Mouse (Mus musculus): Measurements from ENCODE around the gene Macf1. TPM values are rescaled to one million over a fixed set of nuclear protein-coding genes. Genes with fewer than 3 reads are reported as not detected.
"Not testable (repeated sequence)": the region's sequence is repeated elsewhere in the genome, so short reads cannot be mapped to it uniquely, and the experiment has no call there.

Gene Macf1
- polyA plus RNA-seq, 1 experiment from 2014 or later: 37.1 TPM

DNA sequence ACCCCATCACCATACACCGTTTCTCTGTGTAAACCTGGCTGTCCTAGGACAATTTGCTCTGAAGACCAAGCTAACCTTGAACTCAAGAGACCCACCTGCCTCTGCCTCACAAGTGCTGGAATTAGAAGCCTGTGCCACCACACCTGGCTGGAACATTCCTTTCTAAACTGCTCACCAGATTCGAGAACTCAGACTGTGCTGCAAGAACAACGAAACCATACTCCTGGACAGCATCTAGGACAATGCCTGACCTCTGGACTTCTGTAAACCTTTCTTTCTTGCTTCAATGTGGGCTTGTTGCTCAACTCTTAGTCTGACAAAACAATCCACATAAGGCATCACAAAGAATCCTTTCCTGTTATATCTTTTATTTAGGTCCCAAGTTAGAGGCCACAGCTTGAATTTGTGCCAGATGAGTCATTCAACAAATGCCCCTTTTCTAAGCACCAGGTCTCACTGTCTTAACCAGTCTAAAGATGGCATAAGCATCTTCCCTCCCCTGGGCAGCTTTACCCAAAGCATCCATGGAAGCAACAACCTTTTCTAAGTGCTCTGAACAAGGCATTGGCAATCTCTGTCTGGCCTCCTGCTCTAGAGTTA lies 38.8 kb downstream of the Macf1 start:
- Histone ChIP-seq H3K9me3 (ENCODE audit: low read length) (no peaks in the 10 kb centered on the region), H3K36me3 (ENCODE audit: insufficient read depth, low read length) (0 out of 2 replicates have a peak, but pooled peaks cover 3% of the 10 kb centered on the region), H3K4me3 (ENCODE audit: low read length) (no peak overlapping the region), H3K4me1 (ENCODE audit: insufficient read depth, low read length) (0 out of 2 replicates have a peak, but pooled peaks cover 10% of the 10 kb centered on the region), H3K27ac (ENCODE audit: low read length) (no peak overlapping the region), H3K27me3 (ENCODE audit: insufficient read depth, low read length) (no peaks in the 10 kb centered on the region), H3K9ac (replicated peaks; ENCODE audit: low read length) (no peak overlapping the region), H3K4me2 (replicated peaks; ENCODE audit: low read depth, low read length) (no peak overlapping the region)
- ATAC-seq (ENCODE audit: low FRiP score, low TSS enrichment): no peak
- 89% methylated on average over 3 of the region's 3 CpGs for WGBS

- Histone ChIP-seq H3K27me3 (ENCODE audit: insufficient read depth, low read length) (no peaks in the 10 kb centered on the region), H3K4me2 (replicated peaks; ENCODE audit: low read depth, low read length) (no peak overlapping the region), H3K4me3 (ENCODE audit: low read length) (no peak overlapping the region), H3K27ac (ENCODE audit: low read length) (no peak overlapping the region), H3K9me3 (ENCODE audit: low read length) (no peaks in the 10 kb centered on the region), H3K4me1 (ENCODE audit: insufficient read depth, low read length) (0 out of 2 replicates have a peak, but pooled peaks cover 10% of the 10 kb centered on the region), H3K36me3 (ENCODE audit: insufficient read depth, low read length) (no peaks in the 10 kb centered on the region), H3K9ac (replicated peaks; ENCODE audit: low read length) (no peak overlapping the region)
- 75% methylated on average over 6 of the region's 6 CpGs for WGBS
- ATAC-seq (ENCODE audit: low FRiP score, low TSS enrichment): no peak
Observed at GRCm38 (mm10) chr4:123643561-123643960, 40.6 kb downstream of the Macf1 start.

- no peaks in the 10 kb centered on the region for H3K9me3 ChIP-seq (ENCODE audit: low read length)
- no peak overlapping the region for H3K27ac ChIP-seq (ENCODE audit: low read length)
- WGBS: 64% methylated on average over 5 of the region's 5 CpGs
- H3K4me3 ChIP-seq (ENCODE audit: low read length): no peak overlapping the region
- ATAC-seq (ENCODE audit: low FRiP score, low TSS enrichment): no peak
- no peaks in the 10 kb centered on the region for H3K27me3 ChIP-seq (ENCODE audit: insufficient read depth, low read length)
- H3K9ac ChIP-seq (replicated peaks; ENCODE audit: low read length): no peak overlapping the region
- H3K4me2 ChIP-seq (replicated peaks; ENCODE audit: low read depth, low read length): no peak overlapping the region
- H3K36me3 ChIP-seq (ENCODE audit: insufficient read depth, low read length): no peaks in the 10 kb centered on the region
- 0 out of 2 replicates have a peak, but pooled peaks cover 10% of the 10 kb centered on the region for H3K4me1 ChIP-seq (ENCODE audit: insufficient read depth, low read length)
Observed at GRCm38 (mm10) chr4:123642877-123643276, 41.3 kb downstream of the Macf1 start.

DNA sequence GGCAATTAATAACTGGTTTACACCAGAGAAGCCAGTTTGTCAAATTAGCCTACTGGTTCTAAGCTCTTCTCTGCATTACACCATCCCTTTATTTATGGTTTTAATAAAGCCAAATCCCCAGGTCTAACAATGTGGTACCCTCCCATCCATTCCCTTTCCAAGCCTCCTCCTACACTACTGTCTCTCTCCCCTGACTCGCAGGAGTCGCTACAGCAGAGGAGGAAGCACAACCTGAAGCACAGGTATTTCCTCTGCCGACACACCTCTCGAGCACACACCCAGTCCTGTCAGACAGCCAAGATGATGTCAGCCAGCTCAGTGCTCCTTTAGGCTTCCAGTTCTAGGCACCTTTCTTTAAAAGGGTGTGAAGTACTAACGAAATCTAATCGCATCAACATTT lies 47.0 kb downstream of the Macf1 start:
- 83% methylated on average over 6 of the region's 6 CpGs for WGBS
- no peaks in the 10 kb centered on the region for H3K27me3 ChIP-seq (ENCODE audit: insufficient read depth, low read length)
- ATAC-seq (ENCODE audit: low FRiP score, low TSS enrichment): no peak
- no peak overlapping the region for H3K27ac ChIP-seq (ENCODE audit: low read length)
- H3K9me3 ChIP-seq (ENCODE audit: low read length): no peaks in the 10 kb centered on the region
- H3K4me1 ChIP-seq (ENCODE audit: insufficient read depth, low read length): peaks cover 10% of the 10 kb centered on the region; the same call in 1 of the 2 replicates
- H3K9ac ChIP-seq (replicated peaks; ENCODE audit: low read length): no peak overlapping the region
- no peak overlapping the region for H3K4me2 ChIP-seq (replicated peaks; ENCODE audit: low read depth, low read length)
- H3K4me3 ChIP-seq (ENCODE audit: low read length): no peak overlapping the region
- H3K36me3 ChIP-seq (ENCODE audit: insufficient read depth, low read length): no peaks in the 10 kb centered on the region

GRCm38 (mm10) chr4:123635428-123635827 lies 48.7 kb downstream of the Macf1 start:
- Histone ChIP-seq H3K9me3 (ENCODE audit: low read length) (no peaks in the 10 kb centered on the region), H3K27me3 (ENCODE audit: insufficient read depth, low read length) (no peaks in the 10 kb centered on the region), H3K36me3 (ENCODE audit: insufficient read depth, low read length) (no peaks in the 10 kb centered on the region), H3K4me2 (replicated peaks; ENCODE audit: low read depth, low read length) (no peak overlapping the region), H3K4me3 (ENCODE audit: low read length) (no peak overlapping the region), H3K27ac (ENCODE audit: low read length) (peak overlapping the region; percentile 27; the same call in 1 of the 2 replicates), H3K4me1 (ENCODE audit: insufficient read depth, low read length) (peaks cover 10% of the 10 kb centered on the region; the same call in 1 of the 2 replicates), H3K9ac (replicated peaks; ENCODE audit: low read length) (no peak overlapping the region)
- 20% methylated on average over 1 of the region's 1 CpGs for WGBS
- no peak for ATAC-seq (ENCODE audit: low FRiP score, low TSS enrichment)

DNA sequence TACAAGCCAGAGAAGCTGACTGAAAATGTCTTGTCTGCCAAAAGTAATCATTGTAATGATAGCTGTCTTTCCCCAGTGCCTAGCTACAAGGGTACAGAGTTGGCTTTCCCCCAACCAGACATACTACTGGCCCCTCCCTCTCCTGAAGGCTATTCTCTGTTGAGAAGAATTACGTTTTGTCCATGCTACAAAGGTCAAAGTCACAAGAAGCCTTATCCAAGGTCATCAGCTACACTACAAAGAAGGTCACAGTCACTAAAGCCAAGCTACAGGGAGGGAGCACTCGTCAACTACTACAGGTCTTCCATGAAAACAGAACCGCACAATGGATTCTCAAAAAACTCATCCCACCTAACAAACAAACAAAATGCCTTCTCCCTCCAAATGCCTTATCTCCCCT lies 49.7 kb downstream of the Macf1 start:
- Histone ChIP-seq H3K4me3 (ENCODE audit: low read length) (no peak overlapping the region), H3K27ac (ENCODE audit: low read length) (peak overlapping the region; percentile 48), H3K9me3 (ENCODE audit: low read length) (no peaks in the 10 kb centered on the region), H3K9ac (replicated peaks; ENCODE audit: low read length) (no peak overlapping the region), H3K4me2 (replicated peaks; ENCODE audit: low read depth, low read length) (no peak overlapping the region), H3K36me3 (ENCODE audit: insufficient read depth, low read length) (no peaks in the 10 kb centered on the region), H3K27me3 (ENCODE audit: insufficient read depth, low read length) (no peaks in the 10 kb centered on the region), H3K4me1 (ENCODE audit: insufficient read depth, low read length) (peaks cover 10% of the 10 kb centered on the region; the same call in 1 of the 2 replicates)
- ATAC-seq (ENCODE audit: low FRiP score, low TSS enrichment): no peak
- 65% methylated on average over 3 of the region's 3 CpGs for WGBS

- no peaks in the 10 kb centered on the region for H3K27me3 ChIP-seq (ENCODE audit: insufficient read depth, low read length)
- no peaks in the 10 kb centered on the region for H3K9me3 ChIP-seq (ENCODE audit: low read length)
- no peak overlapping the region for H3K4me3 ChIP-seq (ENCODE audit: low read length)
- H3K4me2 ChIP-seq (replicated peaks; ENCODE audit: low read depth, low read length): no peak overlapping the region
- ATAC-seq (ENCODE audit: low FRiP score, low TSS enrichment): peak; percentile 32; the same call in 1 of the 2 replicates
- 75% methylated on average over 4 of the region's 4 CpGs for WGBS
- H3K27ac ChIP-seq (ENCODE audit: low read length): peak overlapping the region; percentile 48
- no peak overlapping the region for H3K9ac ChIP-seq (replicated peaks; ENCODE audit: low read length)
- no peaks in the 10 kb centered on the region for H3K36me3 ChIP-seq (ENCODE audit: insufficient read depth, low read length)
- peaks cover 10% of the 10 kb centered on the region; the same call in 1 of the 2 replicates for H3K4me1 ChIP-seq (ENCODE audit: insufficient read depth, low read length)
Observed at GRCm38 (mm10) chr4:123633874-123634273, 50.3 kb downstream of the Macf1 start.

DNA sequence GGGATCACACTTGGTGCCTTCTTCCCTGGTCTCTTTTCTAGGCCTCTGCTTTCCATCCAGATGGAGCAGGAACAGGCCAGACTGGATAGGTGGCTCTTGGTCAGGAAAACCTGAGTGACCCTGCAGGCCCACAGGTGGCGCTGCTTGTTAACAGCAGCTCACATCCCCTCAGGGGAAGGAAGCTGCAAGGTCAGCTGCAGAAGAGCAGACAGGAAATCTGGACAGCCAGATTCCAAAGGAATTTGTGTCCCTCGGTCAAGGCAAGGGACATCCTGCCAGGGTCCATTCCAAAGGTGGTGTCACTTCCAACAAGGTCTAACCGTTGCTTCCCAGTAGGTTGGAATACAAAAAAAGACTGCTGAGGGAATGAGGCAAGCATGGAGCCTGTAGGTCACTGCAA lies 50.8 kb downstream of the Macf1 start:
- H3K4me3 ChIP-seq (ENCODE audit: low read length): no peak overlapping the region
- no peaks in the 10 kb centered on the region for H3K9me3 ChIP-seq (ENCODE audit: low read length)
- peak; percentile 80 for ATAC-seq (ENCODE audit: low FRiP score, low TSS enrichment)
- H3K4me1 ChIP-seq (ENCODE audit: insufficient read depth, low read length): peaks cover 10% of the 10 kb centered on the region; the same call in 1 of the 2 replicates
- H3K9ac ChIP-seq (replicated peaks; ENCODE audit: low read length): no peak overlapping the region
- no peak overlapping the region for H3K4me2 ChIP-seq (replicated peaks; ENCODE audit: low read depth, low read length)
- 25% methylated on average over 3 of the region's 3 CpGs for WGBS
- no peaks in the 10 kb centered on the region for H3K27me3 ChIP-seq (ENCODE audit: insufficient read depth, low read length)
- H3K36me3 ChIP-seq (ENCODE audit: insufficient read depth, low read length): no peaks in the 10 kb centered on the region
- peak overlapping the region; percentile 48 for H3K27ac ChIP-seq (ENCODE audit: low read length)

DNA sequence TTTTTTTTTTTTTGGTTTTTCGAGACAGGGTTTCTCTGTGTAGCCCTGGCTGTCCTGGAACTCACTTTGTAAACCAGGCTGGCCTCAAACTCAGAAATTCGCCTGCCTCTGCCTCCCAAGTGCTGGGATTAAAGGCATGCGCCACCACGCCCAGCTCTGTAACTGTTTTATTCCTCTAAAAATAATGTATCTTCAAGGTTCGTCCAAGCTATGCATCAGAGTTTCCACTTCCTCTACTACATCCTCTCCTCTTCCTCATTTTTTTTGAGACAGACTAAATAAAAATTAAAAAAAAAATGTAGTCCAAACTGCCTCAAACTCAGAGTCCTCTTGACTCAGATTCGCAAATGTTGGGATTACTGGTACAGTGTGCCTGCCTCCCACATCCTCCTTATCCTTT lies 52.0 kb downstream of the Macf1 start:
- H3K9ac ChIP-seq (replicated peaks; ENCODE audit: low read length); ATAC-seq (ENCODE audit: low FRiP score, low TSS enrichment); H3K27ac ChIP-seq (ENCODE audit: low read length); H3K9me3 ChIP-seq (ENCODE audit: low read length); H3K4me1 ChIP-seq (ENCODE audit: insufficient read depth, low read length); H3K4me3 ChIP-seq (ENCODE audit: low read length); H3K27me3 ChIP-seq (ENCODE audit: insufficient read depth, low read length); H3K36me3 ChIP-seq (ENCODE audit: insufficient read depth, low read length); H3K4me2 ChIP-seq (replicated peaks; ENCODE audit: low read depth, low read length): not testable (repeated sequence)
- WGBS: 93% methylated on average over 5 of the region's 6 CpGs

GRCm38 (mm10) chr4:123631654-123632053 lies 52.5 kb downstream of the Macf1 start:
- Histone ChIP-seq H3K27me3 (ENCODE audit: insufficient read depth, low read length) (no peaks in the 10 kb centered on the region), H3K27ac (ENCODE audit: low read length) (no peak overlapping the region), H3K36me3 (ENCODE audit: insufficient read depth, low read length) (no peaks in the 10 kb centered on the region), H3K9me3 (ENCODE audit: low read length) (no peaks in the 10 kb centered on the region), H3K4me2 (replicated peaks; ENCODE audit: low read depth, low read length) (no peak overlapping the region), H3K9ac (replicated peaks; ENCODE audit: low read length) (no peak overlapping the region), H3K4me3 (ENCODE audit: low read length) (no peak overlapping the region), H3K4me1 (ENCODE audit: insufficient read depth, low read length) (peaks cover 10% of the 10 kb centered on the region; the same call in 1 of the 2 replicates)
- WGBS: 85% methylated on average over 3 of the region's 3 CpGs
- no peak for ATAC-seq (ENCODE audit: low FRiP score, low TSS enrichment)

All from kidney, embryonic 16.5 days (tissue).